Mouse (Mus musculus) lung, adult 2 months (tissue): ENCODE measurements around the gene Fam149b.

Experiments
- CTCF ChIP-seq: fragments of 200-500 bp; IDR thresholded peaks from 2 replicates; pipeline ENCODE4 v1.5.1; 2011; ENCODE audit warnings: mild to moderate bottlenecking, low read length, control low read depth; ENCODE audit not compliant: insufficient read depth
- POLR2A ChIP-seq: fragments of 200-500 bp; IDR thresholded peaks from 2 replicates; pipeline ENCODE4 v1.6.1; 2011; ENCODE audit warnings: low read depth, mild to moderate bottlenecking, control low read depth, low read length, borderline replicate concordance; ENCODE audit errors: extremely low read depth

DNA sequence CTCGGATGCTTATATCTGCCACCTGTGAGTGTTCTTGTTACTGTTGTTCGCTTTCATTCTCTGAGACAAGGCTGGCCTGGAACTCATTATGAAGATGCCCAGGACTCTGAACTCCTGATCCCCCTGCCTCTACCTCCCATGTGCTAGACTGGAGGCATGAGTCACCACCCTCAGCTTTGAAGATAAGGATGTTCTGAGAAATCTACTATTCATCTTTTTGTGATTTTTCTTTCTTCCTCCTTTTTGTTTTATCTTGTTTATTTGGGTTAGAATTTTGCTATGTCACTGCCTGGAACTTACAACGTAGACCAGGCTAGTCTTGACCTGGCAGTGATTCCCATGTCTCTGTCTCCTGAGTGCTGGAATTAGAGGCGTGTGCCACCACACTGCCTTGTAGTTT is 16.6 kb upstream of the Fam149b start:
- TF ChIP-seq CTCF = no peak
- no peak for TF ChIP-seq POLR2A
